Mouse (Mus musculus) retina, embryonic 14.5 days (tissue): ENCODE measurements around the gene Dzip1.

Experiments
- DNase-seq: peaks from one replicate; pipeline ENCODE4 v3.0.0-alpha.2; 2015; ENCODE audit warnings: low spot score

The Dzip1 gene

GRCm38 (mm10) chr14:118874126-118874525 lies 51.1 kb downstream of the Dzip1 start:
- no peak for DNase-seq

DNA sequence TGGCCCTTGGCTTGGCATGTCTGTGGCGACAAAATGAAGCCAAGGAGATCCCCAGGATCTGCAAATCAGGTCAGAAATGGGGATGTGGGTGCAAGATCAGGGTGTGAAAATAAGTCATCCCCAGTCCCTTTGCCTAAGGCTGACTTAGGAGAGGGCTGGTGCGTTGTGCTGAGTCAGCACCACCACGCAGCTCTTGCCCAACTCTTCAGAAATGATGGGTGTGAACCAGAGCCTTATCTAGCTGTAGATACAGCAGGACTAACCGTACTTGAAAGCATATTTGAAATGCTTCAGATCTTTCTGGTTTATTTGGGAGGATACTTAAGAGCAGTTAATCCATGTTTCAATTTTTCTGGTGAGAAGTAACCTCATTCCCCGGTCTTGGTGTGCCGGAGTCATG lies 55.5 kb downstream of the Dzip1 start:
- no peak for DNase-seq

GRCm38 (mm10) chr14:118868102-118868724 lies 57.0 kb downstream of the Dzip1 start:
- no peak for DNase-seq

GRCm38 (mm10) chr14:118867366-118867765 lies 57.9 kb downstream of the Dzip1 start:
- peak; percentile 43 for DNase-seq

DNA sequence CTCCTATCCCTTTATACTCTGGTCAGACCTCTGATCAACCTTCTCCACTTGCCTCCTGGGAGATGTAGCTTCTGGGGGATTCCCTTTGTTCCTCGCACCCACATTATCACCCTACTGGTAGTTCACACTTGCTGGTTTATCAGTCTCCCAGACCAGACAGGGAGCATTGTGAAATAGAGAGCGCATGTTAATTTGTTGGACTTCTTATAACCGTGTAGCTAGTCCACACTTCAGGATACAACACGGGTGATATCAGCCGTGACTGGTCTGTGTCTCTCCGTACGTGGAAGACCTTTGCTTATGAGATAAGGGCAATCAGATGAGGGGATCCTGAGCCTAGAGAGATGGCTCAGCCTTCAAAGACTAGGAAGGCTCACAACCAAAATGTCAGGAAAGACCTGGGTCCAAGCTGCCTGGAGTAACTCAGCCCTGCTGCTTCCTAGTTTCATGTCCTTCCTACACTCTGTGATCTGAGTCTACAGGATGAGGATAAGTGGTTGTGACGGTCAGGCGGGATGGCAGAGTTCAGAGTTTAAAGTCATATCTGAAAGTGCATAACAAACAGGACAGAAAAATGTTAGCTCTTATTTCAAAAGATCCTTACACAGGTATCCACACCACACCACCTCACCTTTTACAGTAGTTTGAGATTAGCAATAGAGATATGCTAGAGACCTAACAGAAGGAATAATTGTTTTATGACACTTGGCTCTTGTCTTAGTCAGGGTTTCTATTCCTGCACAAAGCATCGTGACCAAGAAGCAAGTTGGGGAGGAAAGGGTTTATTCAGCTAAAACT lies 59.0 kb downstream of the Dzip1 start:
- DNase-seq, result no peak

GRCm38 (mm10) chr14:118864905-118865304 lies 60.4 kb downstream of the Dzip1 start:
- no peak for DNase-seq

- DNase-seq, result no peak
Observed at GRCm38 (mm10) chr14:118862253-118862652, 63.0 kb downstream of the Dzip1 start.

- no peak for DNase-seq
Observed at GRCm38 (mm10) chr14:118858318-118858717, 66.9 kb downstream of the Dzip1 start.

DNA sequence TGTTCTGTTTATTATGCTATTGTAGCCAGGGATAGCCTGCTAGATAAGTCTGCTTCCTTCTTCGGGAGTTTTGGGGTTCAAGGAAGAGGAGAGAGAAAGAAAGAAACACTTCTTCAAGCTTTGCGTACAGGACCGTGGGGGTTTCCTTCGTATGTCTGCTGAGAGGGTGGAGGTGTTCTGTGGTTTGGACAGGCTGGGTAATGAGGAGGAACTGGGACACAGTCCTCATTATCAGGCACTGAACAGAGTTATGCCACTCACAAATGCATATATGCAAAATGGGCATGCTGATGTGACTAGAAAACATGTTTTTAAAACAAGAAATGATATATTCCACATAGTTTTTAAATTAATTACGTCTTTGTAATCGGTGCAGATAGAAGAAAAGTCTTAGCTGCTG lies 68.7 kb downstream of the Dzip1 start:
- DNase-seq, result no peak

DNA sequence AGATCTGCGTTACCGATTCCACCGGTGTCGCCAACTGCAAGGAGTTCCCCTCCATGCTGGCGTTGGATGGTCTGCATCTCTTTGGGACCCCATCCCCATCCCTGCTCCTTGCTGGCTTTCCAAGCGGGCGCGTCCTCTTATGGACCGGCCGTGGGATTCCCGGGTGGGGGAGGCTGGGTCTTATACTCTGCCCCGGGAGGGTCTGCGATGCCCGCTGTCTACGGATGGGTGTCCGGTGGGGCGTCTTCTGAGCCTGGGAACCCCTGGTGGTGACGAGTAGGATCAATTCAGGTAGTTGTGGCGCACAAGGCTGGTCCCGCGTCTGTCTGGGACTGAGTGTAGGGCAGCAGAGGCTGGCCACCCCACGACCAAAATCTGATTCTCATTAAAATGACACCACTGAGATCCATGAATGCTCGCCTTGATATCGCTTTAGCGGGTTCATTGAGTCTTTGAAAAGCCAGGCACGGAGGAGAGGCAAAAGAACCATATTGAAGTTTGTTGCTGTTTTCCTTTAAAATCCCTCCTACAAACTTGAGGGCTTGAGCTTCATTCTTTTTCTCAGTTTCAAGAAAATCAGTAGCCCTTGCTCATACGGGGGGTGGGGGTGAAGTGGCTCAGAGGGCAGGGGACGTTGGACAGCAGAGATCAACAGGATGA lies 70.0 kb downstream of the Dzip1 start:
- DNase-seq, result peak; percentile 55

DNA sequence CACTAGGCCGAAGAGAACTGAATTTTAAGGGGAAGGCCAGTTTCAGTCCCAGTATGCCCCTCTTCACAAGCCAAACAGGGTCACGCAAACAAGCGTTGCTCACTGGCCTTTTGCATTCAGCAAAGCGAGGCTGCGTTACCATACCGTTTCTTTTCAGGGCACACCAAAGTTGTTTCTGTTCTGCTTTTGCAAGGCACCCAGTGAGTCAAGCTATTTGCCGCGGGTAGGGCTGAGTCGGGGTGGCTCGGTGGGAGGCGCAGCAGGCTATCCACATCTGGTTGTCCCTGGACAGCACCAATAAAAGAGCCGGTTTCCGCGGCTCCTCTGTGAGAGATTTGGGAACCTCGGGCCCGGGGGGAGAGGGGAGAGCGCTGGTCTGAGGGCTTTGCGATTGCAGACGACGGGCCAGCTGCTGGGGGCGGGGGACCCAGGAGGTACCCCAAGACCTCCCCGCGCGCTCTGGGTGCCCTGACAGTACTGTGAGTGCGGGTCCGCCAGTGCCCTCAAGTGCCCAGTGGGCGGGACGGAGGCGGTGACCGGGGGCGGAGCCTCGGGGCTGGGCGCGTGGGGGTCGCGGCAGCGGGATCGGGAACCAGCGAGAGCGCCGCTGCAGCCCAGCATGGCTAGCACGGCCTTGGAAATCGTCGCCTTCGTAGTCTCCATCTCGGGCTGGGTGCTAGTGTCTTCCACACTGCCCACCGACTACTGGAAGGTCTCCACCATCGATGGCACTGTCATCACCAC lies 70.7 kb downstream of the Dzip1 start:
- peak; percentile 72 for DNase-seq

- no peak for DNase-seq
Observed at GRCm38 (mm10) chr14:118851496-118852107, 73.7 kb downstream of the Dzip1 start.

GRCm38 (mm10) chr14:118850696-118851035 lies 74.6 kb downstream of the Dzip1 start:
- no peak for DNase-seq

- no peak for DNase-seq
Observed at GRCm38 (mm10) chr14:118850011-118850695, 75.1 kb downstream of the Dzip1 start.

DNA sequence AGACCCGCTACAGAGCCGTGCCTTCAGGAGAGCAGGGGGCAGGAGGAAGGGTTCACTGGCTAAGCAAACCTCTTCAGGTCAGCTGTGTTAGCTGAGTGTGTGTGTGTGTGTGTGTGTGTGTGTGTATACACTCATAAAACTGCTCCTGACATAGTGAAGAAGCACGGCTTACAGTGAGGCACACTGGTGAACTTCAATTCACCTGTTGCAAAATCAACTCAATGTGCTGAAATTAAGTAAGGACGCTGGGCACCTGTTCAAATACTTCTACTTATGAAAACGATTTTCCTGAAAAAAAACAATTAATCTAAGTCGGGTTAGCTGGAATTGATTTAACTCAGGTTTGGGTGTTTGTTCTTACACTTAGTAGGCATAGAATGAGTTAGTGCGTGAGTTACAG lies 77.1 kb downstream of the Dzip1 start:
- no peak for DNase-seq

GRCm38 (mm10) chr14:118846834-118847233 lies 78.4 kb downstream of the Dzip1 start:
- no peak for DNase-seq

GRCm38 (mm10) chr14:118842353-118842752 lies 82.9 kb downstream of the Dzip1 start:
- DNase-seq, result no peak

- DNase-seq, result no peak
Observed at GRCm38 (mm10) chr14:118840027-118840426, 85.2 kb downstream of the Dzip1 start.

DNA sequence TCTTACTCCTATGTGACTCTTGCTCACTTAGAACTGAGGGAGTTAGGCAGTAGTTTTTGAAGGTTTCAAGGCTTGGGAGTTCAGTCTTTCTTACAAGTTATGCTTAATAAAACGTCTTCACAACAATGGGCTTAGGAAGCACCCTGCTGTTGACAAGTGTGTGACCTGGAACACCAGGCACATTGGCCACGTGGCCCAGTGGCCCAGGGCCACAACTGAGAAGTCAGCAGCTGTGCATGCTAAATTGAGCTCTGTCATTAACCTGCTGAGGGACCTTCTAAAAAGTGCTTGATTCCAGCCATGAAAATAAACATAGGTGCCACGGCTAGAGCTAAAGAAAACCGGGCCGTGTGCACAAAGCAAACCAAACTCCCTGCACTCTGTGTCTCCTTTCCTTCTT lies 85.8 kb downstream of the Dzip1 start:
- no peak for DNase-seq

DNA sequence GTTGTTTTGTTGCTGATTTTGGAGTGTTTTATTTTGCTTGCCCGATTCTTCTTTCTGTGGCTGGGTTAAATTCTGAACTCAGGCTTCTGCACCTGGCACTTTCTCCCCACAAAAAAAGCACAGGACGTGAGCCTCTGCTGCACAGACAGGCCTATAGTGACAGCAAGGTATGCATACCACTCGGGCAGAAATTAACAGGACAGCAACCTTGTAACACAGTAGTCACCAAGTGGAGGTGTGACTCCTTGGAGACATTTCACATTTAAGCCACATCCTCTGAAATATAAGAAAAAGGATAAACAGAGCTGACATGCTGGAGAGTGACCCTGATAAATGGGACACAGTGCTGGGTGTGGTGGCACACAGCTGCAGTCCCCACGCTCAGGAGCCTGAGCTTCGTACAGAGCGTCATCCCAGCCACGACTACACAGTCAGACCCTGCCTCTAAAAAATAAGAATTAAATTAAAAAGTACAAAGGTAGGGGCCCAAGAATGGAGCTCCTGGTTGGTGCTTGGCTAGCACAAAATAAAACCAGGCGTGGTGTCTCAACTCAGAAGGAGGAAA lies 86.6 kb downstream of the Dzip1 start:
- no peak for DNase-seq

DNA sequence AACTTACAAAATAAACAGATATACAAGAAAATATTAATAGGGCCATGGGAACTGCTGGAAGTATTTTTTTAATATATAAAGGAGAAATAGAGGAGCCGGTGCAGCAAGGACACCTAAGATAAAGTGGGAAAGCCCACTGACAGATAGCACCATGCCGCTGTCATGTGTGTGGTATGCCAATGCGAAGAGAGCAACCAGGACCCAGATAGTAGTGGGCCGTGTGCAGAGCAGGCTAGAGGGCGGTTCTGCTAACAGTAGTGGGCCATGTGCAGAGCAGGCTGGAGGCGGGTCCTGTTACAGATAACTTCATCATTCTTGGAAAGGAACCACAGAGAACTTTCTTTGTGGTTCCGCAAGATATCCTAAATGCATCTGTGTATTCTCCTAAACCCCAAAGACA lies 88.5 kb downstream of the Dzip1 start:
- no peak for DNase-seq
